Mouse (Mus musculus) cortical plate, adult 2 months (tissue): ENCODE results near the gene Otof.

Source experiments
- CTCF ChIP-seq: fragments of 200-500 bp; IDR thresholded peaks from 2 replicates; pipeline ENCODE4 v1.5.1; 2011; ENCODE audit warnings: mild to moderate bottlenecking, control low read depth, low read length; ENCODE audit not compliant: insufficient read depth; ENCODE audit errors: extremely low read depth
- POLR2A ChIP-seq: fragments of 200-500 bp; IDR thresholded peaks from 2 replicates; pipeline ENCODE4 v1.6.1; 2011; ENCODE audit warnings: mild to moderate bottlenecking, low read length, control low read depth; ENCODE audit not compliant: insufficient read depth; ENCODE audit errors: extremely low read depth

- TF ChIP-seq POLR2A (no peak), CTCF (no peak)
Observed at GRCm38 (mm10) chr5:30340815-30341214, 120.9 kb downstream of the Otof start.
